ENCODE assay signal across 8 mouse cellular contexts in genomic region chr12:72408954-72409353, GRCm38 (mm10). TPM values are rescaled to one million over a fixed set of nuclear protein-coding genes. Genes with fewer than 3 reads are reported as not detected.
DNase-seq lines count a peak whose midpoint lies in the region; ATAC-seq and TF ChIP-seq lines count a peak whose summit lies in the region.

Rtn1 (minus strand) TSS chr12:72409054.

- no peak; the same call in 1 of the 2 replicates for ATAC-seq in hindbrain, embryonic 15.5 days (ENCODE audit: low FRiP score, low read depth)
- ATAC-seq in liver, postnatal 0 days, result no peak

- no peak for TF ChIP-seq POLR2A in cortical plate, adult 2 months (IDR thresholded peaks at IDR 0.05; ENCODE audit: extremely low read depth, insufficient read depth, low read length)

- H3K9ac ChIP-seq in hindbrain, embryonic 15.5 days, result peak within 1 kb of the TSS; percentile 89
- H3K9ac ChIP-seq in liver, postnatal 0 days (replicated peaks), result no peak within 1 kb of the TSS

- H3K27ac ChIP-seq in cortical plate, adult 2 months (ENCODE audit: insufficient read depth, low read length), result peak within 1 kb of the TSS; percentile 79
- peak within 1 kb of the TSS; percentile 90 for H3K27ac ChIP-seq in hindbrain, embryonic 15.5 days (replicated peaks)
- no peak within 1 kb of the TSS for H3K27ac ChIP-seq in liver, postnatal 0 days (ENCODE audit: low read depth)

- WGBS in hindbrain, embryonic 15.5 days, result 28% methylated on average over 6 of the region's 6 CpGs
- WGBS in liver, postnatal 0 days (ENCODE audit: insufficient replicate concordance), result 38% methylated on average over 6 of the region's 6 CpGs

- H3K36me3 ChIP-seq in hindbrain, embryonic 15.5 days, result no peaks in the 10 kb centered on the region
- no peaks in the 10 kb centered on the region for H3K36me3 ChIP-seq in liver, postnatal 0 days (replicated peaks; ENCODE audit: insufficient read depth, low read length)

- no peaks in the 10 kb centered on the region for H3K27me3 ChIP-seq in hindbrain, embryonic 15.5 days
- peaks cover 30% of the 10 kb centered on the region for H3K27me3 ChIP-seq in liver, postnatal 0 days (ENCODE audit: insufficient read depth, low read length)

- no peak for TF ChIP-seq CTCF in cortical plate, adult 2 months (IDR thresholded peaks at IDR 0.05; ENCODE audit: extremely low read depth, insufficient read depth, low read length)
- TF ChIP-seq CTCF in liver, postnatal 0 days (IDR thresholded peaks at IDR 0.05; ENCODE audit: low read depth), result no peak

- peak within 1 kb of the TSS; percentile 80 for H3K4me2 ChIP-seq in hindbrain, embryonic 15.5 days
- H3K4me2 ChIP-seq in liver, postnatal 0 days (ENCODE audit: low read depth, low read length), result peak within 1 kb of the TSS; percentile 72

- H3K4me3 ChIP-seq in cortical plate, adult 2 months (ENCODE audit: insufficient read depth, low read length), result peak within 1 kb of the TSS; percentile 78
- H3K4me3 ChIP-seq in hindbrain, embryonic 15.5 days, result peak within 1 kb of the TSS; percentile 89
- peak within 1 kb of the TSS; percentile 47 for H3K4me3 ChIP-seq in liver, postnatal 0 days (ENCODE audit: low read depth, low read length)

- DNase-seq in left cerebral cortex, adult 18-20 months (ENCODE audit: low spot score in 2 of 2), result no peak
- no peak for DNase-seq in left cerebral cortex, adult 9 months (ENCODE audit: low spot score in 2 of 2)
- DNase-seq in liver, postnatal 0 days, result no peak
- DNase-seq in gastrocnemius, postnatal 10 days, result no peak
- no peak for DNase-seq in B cell, adult 2 months
- DNase-seq in cerebellum, postnatal 25 days, result no peak

- H3K9me3 ChIP-seq in hindbrain, embryonic 15.5 days, result no peaks in the 10 kb centered on the region
- H3K9me3 ChIP-seq in liver, postnatal 0 days (ENCODE audit: low read length), result no peaks in the 10 kb centered on the region

- no peak for TF ChIP-seq EP300 in liver, postnatal 0 days (IDR thresholded peaks at IDR 0.05; ENCODE audit: low read depth)

- H3K4me1 ChIP-seq in cortical plate, adult 2 months (ENCODE audit: control insufficient read depth, insufficient read depth, low read length), result no peaks in the 10 kb centered on the region
- H3K4me1 ChIP-seq in hindbrain, embryonic 15.5 days (replicated peaks), result peaks cover 20% of the 10 kb centered on the region
- peaks cover 3% of the 10 kb centered on the region; the same call in 1 of the 2 replicates for H3K4me1 ChIP-seq in liver, postnatal 0 days (ENCODE audit: insufficient read depth)

RNA-seq across cellular contexts. Expression of gene Rtn1, which starts in this region (rescaled TPM):
- 1,000 to 10,000 TPM; 1,342 to 1,442 TPM for total RNA-seq in left cerebral cortex, adult 18-20 months (2021)
- 1,289 and 1,308 TPM in 2 replicates for polyA plus RNA-seq in cortical plate, adult 2 months (2012; rRNA removed)
- polyA plus RNA-seq in hindbrain, embryonic 15.5 days (2015; fragmentation: Nextera tagmentation; extraction: Ambion mirVana), result 2,935 and 3,200 TPM in 2 replicates
- polyA plus RNA-seq in liver, postnatal 0 days (2015; fragmentation: Nextera tagmentation; extraction: Ambion mirVana), result 0.85 and 1.5 TPM in 2 replicates
- total RNA-seq in gastrocnemius, postnatal 10 days (2021), result 1 to 10 TPM; 6.0 to 7.1 TPM

Comparison
In these comparisons a context has a peak if more than half of its experiments do, and no peak if none do; other contexts are left out.
1. RNA of gene Rtn1 (total RNA-seq): 1,342 to 1,442 TPM in left cerebral cortex, adult 18-20 months; 6.0 to 7.1 TPM in gastrocnemius, postnatal 10 days; every median in the first group is over 100 times any median in the second.
2. RNA of gene Rtn1 (polyA plus RNA-seq): 2,935 to 3,200 TPM in hindbrain, embryonic 15.5 days and 1,289 to 1,308 TPM in cortical plate, adult 2 months; 0.85 to 1.5 TPM in liver, postnatal 0 days; every median in the first group is over 100 times any median in the second.
3. Peak in every context shown above with its lines, with median percentiles within 50 percentile points of each other: H3K4me3 ChIP-seq.